Mouse (Mus musculus) embryonic facial prominence, embryonic 13.5 days (tissue): ENCODE measurements at regions not wholly inside any gene's neighbourhood (a gene's known extent, or its start where the extent isn't known, plus 50 kb on each side); places are given as distances from the start of the nearest gene placed in this dataset.

Experiments used
- ATAC-seq: fragments of 200-750 bp; cut with Nextera tagmentation; 2 replicates; pipeline ENCODE4 v1.8.0; 2017; ENCODE audit warnings: low read depth; ENCODE audit not compliant: insufficient number of reproducible peaks, insufficient read depth, low FRiP score, low TSS enrichment
- H3K27ac ChIP-seq: fragments of 300-500 bp; sonication (generic); 2 replicates; pipeline ENCODE4 v1.5.1; 2015; ENCODE audit warnings: moderate library complexity, mild to moderate bottlenecking, inconsistent platforms
- H3K27me3 ChIP-seq: fragments of 300-500 bp; sonication (generic); 2 replicates; pipeline ENCODE4 v1.6.1; 2015; ENCODE audit warnings: mild to moderate bottlenecking, inconsistent platforms
- H3K36me3 ChIP-seq: fragments of 300-500 bp; sonication (generic); 2 replicates; pipeline ENCODE4 v1.6.1; 2015; ENCODE audit warnings: mild to moderate bottlenecking, inconsistent platforms
- H3K4me1 ChIP-seq: fragments of 300-500 bp; sonication (generic); 2 replicates; pipeline ENCODE4 v1.6.1; 2015; ENCODE audit warnings: inconsistent platforms
- H3K4me2 ChIP-seq: fragments of 300-500 bp; sonication (generic); 2 replicates; pipeline ENCODE4 v1.6.1; 2015; ENCODE audit warnings: moderate library complexity, mild to moderate bottlenecking, inconsistent platforms
- H3K4me3 ChIP-seq: fragments of 300-500 bp; sonication (generic); 2 replicates; pipeline ENCODE4 v1.5.1; 2015; ENCODE audit warnings: mild to moderate bottlenecking, inconsistent platforms
- H3K9ac ChIP-seq: fragments of 300-500 bp; sonication (generic); 2 replicates; pipeline ENCODE4 v1.6.1; 2015; ENCODE audit warnings: mild to moderate bottlenecking, inconsistent platforms
- H3K9me3 ChIP-seq: fragments of 300-500 bp; sonication (generic); 2 replicates; pipeline ENCODE4 v1.6.1; 2016; ENCODE audit warnings: inconsistent platforms
- WGBS: fragments of 180-500 bp; shearing (Covaris S2); methylation state at CpG from one replicate; pipeline ENCODE4 v1.1.7; 2015; ENCODE audit warnings: mixed read lengths; 5-methylcytosine and 5-hydroxymethylcytosine counted together

DNA sequence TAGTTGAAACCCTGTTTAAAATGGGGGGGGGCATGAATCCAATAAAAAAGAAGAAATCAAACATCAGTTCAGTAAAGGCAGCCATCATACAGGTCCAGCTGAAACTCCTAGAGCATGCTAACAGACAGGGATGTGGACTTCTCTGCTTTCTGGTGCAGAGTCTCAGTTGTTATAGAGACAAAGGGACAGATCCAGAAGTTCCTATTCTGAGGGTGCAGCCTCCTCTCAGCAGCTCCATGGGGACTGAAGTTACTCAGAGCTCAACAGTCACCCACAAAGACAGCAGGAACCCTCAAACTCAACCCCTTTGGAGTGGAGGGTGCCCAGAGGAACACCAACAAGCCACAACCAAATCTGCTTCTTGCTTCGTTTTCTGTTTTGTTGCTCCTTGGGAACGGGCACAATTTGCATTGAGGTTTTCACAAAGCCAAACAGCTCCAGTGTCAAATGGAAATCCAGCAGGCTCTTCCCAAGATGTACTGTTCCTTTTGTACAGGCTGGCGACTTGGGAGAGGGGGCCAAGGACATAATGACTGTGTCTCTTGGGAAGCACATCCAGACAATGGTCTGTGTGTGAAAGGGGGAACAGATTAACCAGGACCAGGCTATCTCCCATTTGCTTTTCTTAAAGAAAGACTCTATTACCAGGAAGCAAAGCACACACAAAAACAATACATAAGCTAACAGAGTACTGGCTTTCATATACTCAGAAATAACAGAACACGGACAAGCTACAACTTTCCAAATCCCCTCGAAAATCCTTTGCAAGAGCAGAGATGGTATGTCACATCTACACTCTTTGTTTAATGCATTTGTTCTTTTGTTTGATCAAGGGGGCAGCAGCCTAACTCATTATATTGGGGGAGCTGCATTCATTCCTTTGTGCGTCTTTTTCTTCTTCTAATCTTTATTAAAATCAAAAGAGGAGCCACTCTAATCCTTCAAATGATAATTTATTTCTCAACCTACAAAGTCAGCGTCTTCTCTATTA lies 332.6 kb upstream of the Zfp462 start:
- 55% methylated on average over 7 of the region's 7 CpGs for WGBS
- H3K4me3 ChIP-seq: no peak overlapping the region
- H3K36me3 ChIP-seq: no peaks in the 10 kb centered on the region
- 0 out of 2 replicates have a peak, but pooled peaks cover 3% of the 10 kb centered on the region for H3K4me1 ChIP-seq
- H3K9me3 ChIP-seq: no peaks in the 10 kb centered on the region
- no peaks in the 10 kb centered on the region for H3K27me3 ChIP-seq
- no peak for ATAC-seq
- no peak overlapping the region for H3K9ac ChIP-seq
- no peak overlapping the region for H3K4me2 ChIP-seq
- no peak overlapping the region for H3K27ac ChIP-seq

DNA sequence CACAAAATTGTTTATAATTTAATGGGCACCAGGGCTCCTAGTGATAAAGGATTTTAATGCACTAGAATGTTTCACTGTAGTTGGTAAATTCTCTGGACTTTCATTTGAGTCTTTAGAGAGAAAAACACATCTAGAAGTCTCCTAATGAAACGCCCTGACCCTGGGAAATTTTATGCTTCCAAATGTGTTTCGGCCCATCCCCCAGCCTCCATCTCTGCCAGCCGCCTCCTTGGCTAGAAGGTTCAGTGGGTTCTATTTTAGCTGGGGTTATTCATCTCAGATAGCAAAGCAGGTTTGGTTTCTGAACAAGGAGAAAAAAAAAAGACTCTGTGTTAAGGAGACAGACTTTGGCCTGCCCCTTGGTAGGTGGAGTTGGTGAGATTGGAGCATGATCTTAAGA lies 331.8 kb upstream of the Zfp462 start:
- H3K4me2 ChIP-seq: no peak overlapping the region
- no peak for ATAC-seq
- H3K9ac ChIP-seq: no peak overlapping the region
- H3K4me1 ChIP-seq: 0 out of 2 replicates have a peak, but pooled peaks cover 3% of the 10 kb centered on the region
- no peak overlapping the region for H3K4me3 ChIP-seq
- WGBS: 61% methylated on average over 3 of the region's 3 CpGs
- no peaks in the 10 kb centered on the region for H3K27me3 ChIP-seq
- H3K27ac ChIP-seq: no peak overlapping the region
- no peaks in the 10 kb centered on the region for H3K9me3 ChIP-seq
- H3K36me3 ChIP-seq: no peaks in the 10 kb centered on the region

DNA sequence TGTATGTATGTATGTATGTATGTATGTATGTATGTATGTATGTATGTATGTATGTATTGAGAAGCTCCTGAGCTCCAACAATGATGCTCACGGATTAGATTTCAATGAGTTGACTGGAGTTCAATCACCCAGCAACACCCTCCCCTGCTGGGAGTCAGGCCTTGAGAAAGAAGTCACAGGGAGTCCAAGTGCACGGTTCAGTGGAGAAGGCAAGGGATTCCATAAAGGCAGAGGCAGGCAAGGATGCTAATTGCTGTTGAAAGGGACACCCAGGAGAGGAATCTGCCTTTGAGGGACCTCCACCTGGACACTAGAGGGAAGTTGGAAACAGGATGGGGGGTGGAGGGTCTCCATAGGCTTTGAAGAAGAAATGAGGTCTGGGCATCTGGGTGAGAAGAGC lies 331.2 kb upstream of the Zfp462 start:
- Histone ChIP-seq H3K9ac (no peak overlapping the region), H3K27ac (no peak overlapping the region), H3K4me1 (0 out of 2 replicates have a peak, but pooled peaks cover 3% of the 10 kb centered on the region), H3K36me3 (no peaks in the 10 kb centered on the region), H3K4me2 (no peak overlapping the region), H3K9me3 (no peaks in the 10 kb centered on the region), H3K27me3 (no peaks in the 10 kb centered on the region), H3K4me3 (no peak overlapping the region)
- WGBS: 61% methylated on average over 2 of the region's 2 CpGs
- no peak for ATAC-seq

DNA sequence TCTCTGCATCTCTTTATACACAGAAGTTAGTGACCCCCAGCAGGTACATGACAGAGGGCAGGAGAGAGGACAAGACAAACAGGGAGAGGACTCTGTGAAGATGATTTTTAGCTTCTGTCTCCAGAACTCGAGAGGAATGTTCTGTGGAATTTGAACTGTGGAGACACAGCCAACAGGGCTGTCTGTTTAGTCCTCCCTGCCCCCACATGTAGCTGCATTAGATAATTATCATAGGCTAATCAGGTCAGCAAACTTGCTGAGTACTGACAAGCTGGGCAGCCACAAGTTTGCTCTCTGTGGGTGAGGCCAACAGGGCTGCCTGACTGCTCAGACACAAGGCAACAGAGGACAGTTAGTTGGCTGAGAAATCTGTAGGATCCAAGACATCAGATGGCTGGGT lies 329.0 kb upstream of the Zfp462 start:
- no peaks in the 10 kb centered on the region for H3K9me3 ChIP-seq
- H3K9ac ChIP-seq: no peak overlapping the region
- no peaks in the 10 kb centered on the region for H3K27me3 ChIP-seq
- H3K27ac ChIP-seq: no peak overlapping the region
- 15% methylated on average over 1 of the region's 1 CpGs for WGBS
- no peak overlapping the region for H3K4me2 ChIP-seq
- no peak overlapping the region for H3K4me3 ChIP-seq
- H3K4me1 ChIP-seq: 0 out of 2 replicates have a peak, but pooled peaks cover 3% of the 10 kb centered on the region
- no peaks in the 10 kb centered on the region for H3K36me3 ChIP-seq
- no peak for ATAC-seq

DNA sequence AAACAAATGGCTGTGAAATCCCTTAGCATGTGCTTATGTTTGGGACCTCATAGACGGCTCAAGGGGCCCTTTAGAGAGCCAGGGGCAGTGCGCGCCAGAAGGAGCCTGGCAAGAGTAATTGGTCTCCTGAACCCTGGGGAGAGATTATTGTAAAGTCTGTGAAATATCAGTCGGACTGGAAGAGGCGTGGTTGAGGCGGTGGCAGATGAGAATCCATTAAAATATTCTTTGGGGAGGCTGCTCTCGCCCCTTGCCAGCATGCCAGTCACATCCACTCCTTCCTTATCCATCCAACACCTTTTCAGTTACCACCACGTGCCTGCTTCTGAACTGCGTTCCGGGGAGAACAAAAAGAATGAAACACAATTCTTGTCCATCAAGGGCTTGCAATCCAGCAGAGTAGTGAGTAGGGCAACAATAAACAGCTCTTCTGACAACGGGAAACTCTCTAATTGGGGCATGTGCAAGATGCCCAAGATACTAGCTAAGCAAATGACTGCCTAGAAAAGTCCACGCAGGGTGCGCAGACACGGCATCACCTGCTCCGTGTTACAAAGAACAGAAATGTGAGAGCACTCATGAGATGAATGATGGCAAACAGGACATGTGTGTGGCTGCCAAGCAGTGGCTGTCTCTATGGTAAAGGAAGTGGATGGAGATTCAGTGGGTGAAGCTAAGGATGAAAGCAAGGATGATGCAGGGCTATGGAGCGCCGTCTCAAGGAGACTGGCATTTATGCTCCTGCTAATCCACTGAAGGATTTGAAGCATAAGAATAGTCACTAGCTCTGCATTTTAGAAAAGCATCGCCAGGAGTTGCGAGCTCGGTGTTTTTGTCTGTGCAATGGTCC lies 320.6 kb upstream of the Zfp462 start:
- H3K4me3 ChIP-seq: no peak overlapping the region
- H3K36me3 ChIP-seq: no peaks in the 10 kb centered on the region
- no peak for ATAC-seq
- no peak overlapping the region for H3K9ac ChIP-seq
- H3K4me1 ChIP-seq: no peaks in the 10 kb centered on the region
- H3K4me2 ChIP-seq: no peak overlapping the region
- no peaks in the 10 kb centered on the region for H3K27me3 ChIP-seq
- H3K9me3 ChIP-seq: no peaks in the 10 kb centered on the region
- no peak overlapping the region for H3K27ac ChIP-seq
- WGBS: 82% methylated on average over 20 of the region's 20 CpGs

DNA sequence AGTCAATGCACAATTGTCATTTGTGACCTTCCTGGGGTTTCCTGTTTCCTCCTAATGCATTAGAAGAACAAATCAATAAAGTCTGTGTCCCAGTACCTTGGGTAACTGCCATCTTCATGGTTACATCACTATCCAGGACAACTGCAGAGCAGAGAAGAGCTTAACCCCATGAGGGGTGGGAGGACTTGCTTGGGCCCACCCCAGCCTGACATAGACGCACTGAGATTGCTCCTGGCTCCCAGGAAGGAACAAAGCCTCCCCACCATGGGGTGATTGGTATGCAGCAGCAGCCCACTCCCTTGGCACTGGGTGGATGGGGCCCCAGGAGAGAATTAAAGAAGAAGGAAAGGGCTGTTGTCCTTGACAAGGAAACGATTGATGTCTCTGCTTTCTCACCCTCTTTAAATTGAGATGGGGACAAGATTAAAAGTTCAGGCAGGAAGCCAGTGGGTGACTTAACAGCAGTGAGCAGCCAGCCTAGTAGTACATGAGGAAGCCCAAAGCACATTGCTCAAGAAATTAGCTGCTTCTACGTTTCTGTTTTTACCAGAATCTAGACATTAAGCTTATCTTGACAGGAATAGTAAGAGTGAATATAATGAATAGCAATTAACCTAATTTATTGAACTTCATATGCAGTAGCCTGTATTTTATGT lies 307.7 kb upstream of the Zfp462 start:
- ATAC-seq: no peak
- Histone ChIP-seq H3K4me2 (no peak overlapping the region), H3K27ac (no peak overlapping the region), H3K27me3 (no peaks in the 10 kb centered on the region), H3K36me3 (no peaks in the 10 kb centered on the region), H3K9me3 (no peaks in the 10 kb centered on the region), H3K9ac (no peak overlapping the region), H3K4me1 (no peaks in the 10 kb centered on the region), H3K4me3 (no peak overlapping the region)
- 30% methylated on average over 3 of the region's 3 CpGs for WGBS

DNA sequence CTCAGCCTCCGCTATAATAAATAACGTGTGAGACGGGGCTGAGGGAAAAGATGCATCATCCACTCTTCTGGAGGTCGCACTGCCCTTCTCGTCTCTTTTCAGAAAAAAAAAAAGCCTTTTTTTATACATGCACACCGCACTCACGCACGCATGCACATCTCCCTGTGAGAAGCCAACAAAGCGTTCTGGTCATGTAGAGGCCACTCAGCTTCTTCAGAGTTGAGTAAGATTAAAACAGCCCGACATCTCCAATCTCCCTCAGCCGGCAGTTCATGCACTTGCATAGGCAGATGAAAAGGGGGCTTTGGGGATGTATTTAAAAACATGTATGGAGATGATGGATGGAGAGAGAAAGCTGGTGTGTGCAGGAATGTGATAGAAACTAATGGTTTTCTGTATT lies 298.8 kb upstream of the Zfp462 start:
- no peaks in the 10 kb centered on the region for H3K27me3 ChIP-seq
- no peak overlapping the region for H3K4me2 ChIP-seq
- ATAC-seq: no peak
- no peak overlapping the region for H3K27ac ChIP-seq
- H3K36me3 ChIP-seq: no peaks in the 10 kb centered on the region
- H3K9ac ChIP-seq: no peak overlapping the region
- no peaks in the 10 kb centered on the region for H3K9me3 ChIP-seq
- no peaks in the 10 kb centered on the region for H3K4me1 ChIP-seq
- no peak overlapping the region for H3K4me3 ChIP-seq
- WGBS: 88% methylated on average over 11 of the region's 11 CpGs

DNA sequence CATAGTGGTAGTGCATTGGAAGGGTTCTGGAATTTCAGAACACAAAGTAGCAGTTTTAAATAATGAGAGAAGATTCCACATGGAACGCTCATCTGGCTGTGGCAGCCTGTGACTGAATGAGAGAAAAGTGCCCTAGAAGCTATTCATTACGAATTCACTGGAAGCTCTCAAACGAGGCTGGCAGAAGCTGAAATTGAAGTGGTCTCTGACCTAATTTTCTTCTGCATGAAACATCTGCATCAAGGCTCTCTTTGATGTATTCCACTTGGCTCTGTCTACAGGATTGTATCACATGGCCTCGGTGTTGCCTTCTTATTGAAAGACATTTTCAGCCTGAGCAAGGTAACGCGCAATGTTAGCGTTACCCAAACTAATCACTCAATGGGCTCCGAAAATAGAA lies 298.4 kb upstream of the Zfp462 start:
- WGBS: 64% methylated on average over 8 of the region's 8 CpGs
- no peak overlapping the region for H3K4me2 ChIP-seq
- H3K4me3 ChIP-seq: no peak overlapping the region
- H3K4me1 ChIP-seq: no peaks in the 10 kb centered on the region
- no peaks in the 10 kb centered on the region for H3K36me3 ChIP-seq
- ATAC-seq: no peak
- no peak overlapping the region for H3K27ac ChIP-seq
- no peaks in the 10 kb centered on the region for H3K27me3 ChIP-seq
- H3K9me3 ChIP-seq: no peaks in the 10 kb centered on the region
- no peak overlapping the region for H3K9ac ChIP-seq

DNA sequence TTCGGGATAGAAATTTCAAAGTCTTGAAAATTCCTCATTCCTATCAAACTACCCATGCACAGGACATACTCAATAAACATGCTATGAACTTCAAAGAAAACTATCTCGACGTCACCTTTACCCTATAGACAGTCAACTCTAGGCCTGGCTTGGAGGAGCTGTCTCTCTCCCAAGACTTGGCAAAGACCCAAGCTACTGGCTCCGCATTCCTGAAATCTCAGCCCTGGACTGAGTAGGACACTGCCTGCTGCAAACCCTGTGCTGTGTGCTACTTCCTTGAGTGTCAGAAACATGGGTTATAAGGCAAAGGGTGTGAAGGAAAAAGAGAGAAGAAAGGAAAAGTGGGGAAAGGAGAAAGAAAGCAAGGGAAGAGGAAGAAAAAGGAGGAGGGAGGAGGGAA lies 296.6 kb upstream of the Zfp462 start:
- Histone ChIP-seq H3K4me3 (no peak overlapping the region), H3K27ac (no peak overlapping the region), H3K36me3 (no peaks in the 10 kb centered on the region), H3K27me3 (no peaks in the 10 kb centered on the region), H3K4me1 (peaks cover 14% of the 10 kb centered on the region), H3K9me3 (no peaks in the 10 kb centered on the region), H3K4me2 (no peak overlapping the region), H3K9ac (no peak overlapping the region)
- 73% methylated on average over 4 of the region's 4 CpGs for WGBS
- no peak; the same call in 1 of the 2 replicates for ATAC-seq

DNA sequence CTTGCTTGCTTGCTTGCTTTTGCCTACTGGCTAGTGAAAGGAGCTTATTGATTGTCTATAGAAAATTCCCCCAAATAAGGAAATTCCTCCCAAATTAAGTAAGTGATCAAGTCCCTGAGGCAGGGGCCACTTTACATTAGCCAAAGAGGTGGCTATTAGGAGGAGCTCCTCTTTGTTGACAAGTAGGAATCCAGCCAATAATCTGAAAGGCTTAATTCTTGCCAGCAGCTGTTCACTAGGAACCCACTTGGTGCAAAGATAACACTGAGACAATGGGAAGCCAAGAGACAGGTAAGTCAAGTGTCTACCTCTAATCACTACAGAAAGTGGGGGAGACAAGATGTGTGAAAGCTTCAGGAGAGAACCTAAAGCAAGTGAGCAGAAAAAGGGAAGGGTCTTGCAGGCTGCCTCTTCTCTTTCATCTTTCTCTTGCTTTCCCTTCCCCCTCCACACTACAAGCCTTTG lies 293.2 kb upstream of the Zfp462 start:
- Histone ChIP-seq H3K9me3 (no peaks in the 10 kb centered on the region), H3K27ac (peak overlapping the region; percentile 60; the same call in 1 of the 2 replicates), H3K4me2 (no peak overlapping the region), H3K9ac (no peak overlapping the region), H3K36me3 (no peaks in the 10 kb centered on the region), H3K4me3 (no peak overlapping the region), H3K4me1 (peaks cover 16% of the 10 kb centered on the region), H3K27me3 (no peaks in the 10 kb centered on the region)
- no peak for ATAC-seq
